Mouse (Mus musculus) E14TG2a.4 (cell line): ENCODE data around the gene Pou2f3.

ENCODE experiments used
- CTCF ChIP-seq: conservative IDR thresholded peaks from 2 replicates; pipeline ENCODE4 v1.5.1; 2014; ENCODE audit warnings: low read length
- NANOG ChIP-seq: IDR thresholded peaks from 2 replicates; pipeline ENCODE4 v1.6.1; 2014; ENCODE audit warnings: borderline replicate concordance, low read length, mixed read lengths

DNA sequence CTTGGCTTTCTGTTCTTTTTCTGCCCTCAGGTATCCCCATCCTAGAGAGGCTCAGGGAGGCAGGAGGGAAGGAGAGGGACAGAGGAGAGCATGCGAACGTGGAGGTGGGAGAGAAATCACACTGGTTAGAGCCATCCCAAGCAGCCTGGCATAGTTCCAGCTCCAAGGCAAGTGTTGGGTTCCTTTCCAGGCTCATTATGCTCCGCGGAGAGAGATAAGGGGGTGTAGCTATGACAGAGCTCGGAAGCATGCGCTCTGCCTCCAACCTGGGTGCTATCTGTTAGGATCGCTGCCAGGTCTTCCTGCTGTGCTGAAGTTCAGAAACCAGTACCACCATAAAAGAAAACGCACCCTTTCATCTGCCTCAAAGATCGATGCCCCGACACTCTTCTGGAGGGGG lies 60.1 kb downstream of the Pou2f3 start:
- no peak for TF ChIP-seq CTCF
- TF ChIP-seq NANOG = no peak
